ENCODE assay signal across 17 mouse cellular contexts in the genomic region with DNA sequence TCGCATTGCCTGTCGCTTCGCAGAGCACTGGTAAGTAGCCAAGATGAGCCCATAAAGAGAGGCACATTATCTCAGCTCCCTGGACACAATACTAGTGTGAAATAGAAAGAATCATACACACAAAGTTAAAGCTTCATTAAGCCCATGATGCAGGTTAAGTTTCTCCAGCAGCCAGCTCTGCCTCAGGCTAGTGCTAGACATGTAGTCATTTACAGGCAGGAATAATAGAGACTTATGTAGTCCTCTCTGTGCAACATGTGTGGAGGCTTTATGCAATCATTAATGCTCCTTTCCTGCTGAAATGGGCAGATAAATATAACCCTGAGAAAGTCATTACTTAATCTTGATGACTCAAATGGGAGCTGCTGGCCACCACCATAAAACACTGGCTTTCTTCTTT.
DNase-seq lines count a peak whose midpoint lies in the region; ATAC-seq and TF ChIP-seq lines count a peak whose summit lies in the region.
"Had no signal": no experiment of that assay in that cellular context is flagged by ENCODE, and none has a peak within 500 bp of the region (broad histone marks: within the 10 kb centered on the region; RNA-seq: fewer than 3 reads in every experiment).

No protein-coding gene starts in this region.

- no peaks in the 10 kb centered on the region for H3K27me3 ChIP-seq in forebrain, embryonic 15.5 days
- H3K27me3 ChIP-seq in forebrain, postnatal 0 days (ENCODE audit: insufficient read depth, low read length): no peaks in the 10 kb centered on the region
- H3K27me3 ChIP-seq in neural tube, embryonic 13.5 days: no peaks in the 10 kb centered on the region
- H3K27me3 ChIP-seq in limb, embryonic 12.5 days: no peaks in the 10 kb centered on the region
- no peaks in the 10 kb centered on the region for H3K27me3 ChIP-seq in intestine, postnatal 0 days (replicated peaks; ENCODE audit: control insufficient read depth, insufficient read depth, low read length)
- H3K27me3 ChIP-seq: embryonic facial prominence, embryonic 12.5 days; heart, embryonic 12.5 days had no signal

- WGBS in forebrain, embryonic 15.5 days: 39% methylated on average over 3 of the region's 3 CpGs
- 52% methylated on average over 3 of the region's 3 CpGs for WGBS in forebrain, postnatal 0 days
- WGBS in neural tube, embryonic 13.5 days: 58% methylated on average over 3 of the region's 3 CpGs
- 62% methylated on average over 3 of the region's 3 CpGs for WGBS in limb, embryonic 12.5 days
- 91% methylated on average over 3 of the region's 3 CpGs for WGBS in intestine, postnatal 0 days

- H3K9ac ChIP-seq in forebrain, embryonic 15.5 days (replicated peaks): no peak overlapping the region
- H3K9ac ChIP-seq in forebrain, postnatal 0 days: no peak overlapping the region
- H3K9ac ChIP-seq in neural tube, embryonic 13.5 days: no peak overlapping the region
- H3K9ac ChIP-seq in limb, embryonic 12.5 days (replicated peaks): no peak overlapping the region
- no peak overlapping the region for H3K9ac ChIP-seq in intestine, postnatal 0 days (ENCODE audit: low read depth, low read length)
- H3K9ac ChIP-seq: embryonic facial prominence, embryonic 12.5 days; heart, embryonic 12.5 days had no signal

- no peaks in the 10 kb centered on the region for H3K36me3 ChIP-seq in forebrain, embryonic 15.5 days
- H3K36me3 ChIP-seq in forebrain, postnatal 0 days (ENCODE audit: insufficient read depth): no peaks in the 10 kb centered on the region
- H3K36me3 ChIP-seq in neural tube, embryonic 13.5 days: no peaks in the 10 kb centered on the region
- peaks cover 5% of the 10 kb centered on the region; the same call in 1 of the 2 replicates for H3K36me3 ChIP-seq in limb, embryonic 12.5 days
- no peaks in the 10 kb centered on the region for H3K36me3 ChIP-seq in intestine, postnatal 0 days (ENCODE audit: control insufficient read depth, insufficient read depth)
- H3K36me3 ChIP-seq: embryonic facial prominence, embryonic 12.5 days; heart, embryonic 12.5 days had no signal

- no peaks in the 10 kb centered on the region for H3K9me3 ChIP-seq in forebrain, embryonic 15.5 days
- no peaks in the 10 kb centered on the region for H3K9me3 ChIP-seq in forebrain, postnatal 0 days (ENCODE audit: low read length)
- H3K9me3 ChIP-seq in neural tube, embryonic 13.5 days: no peaks in the 10 kb centered on the region
- no peaks in the 10 kb centered on the region for H3K9me3 ChIP-seq in limb, embryonic 12.5 days
- no peaks in the 10 kb centered on the region for H3K9me3 ChIP-seq in intestine, postnatal 0 days (ENCODE audit: control insufficient read depth)
- H3K9me3 ChIP-seq: embryonic facial prominence, embryonic 12.5 days; heart, embryonic 12.5 days had no signal

- peak; percentile 61 for ATAC-seq in forebrain, embryonic 15.5 days (replicated peaks)
- ATAC-seq in forebrain, postnatal 0 days: no peak
- peak; percentile 61; the same call in 1 of the 2 replicates for ATAC-seq in neural tube, embryonic 13.5 days (ENCODE audit: low read depth)
- ATAC-seq in limb, embryonic 12.5 days (ENCODE audit: insufficient number of reproducible peaks, insufficient read depth, low FRiP score, low TSS enrichment, low read depth): 0 out of 2 replicates have a peak, but pooled peaks have one; percentile 49
- no peak for ATAC-seq in intestine, postnatal 0 days
- ATAC-seq: intestine, embryonic 16.5 days had no signal

- no peak for TF ChIP-seq CTCF in forebrain, postnatal 0 days (IDR thresholded peaks at IDR 0.05; ENCODE audit: low read depth)
- no peak for TF ChIP-seq CTCF in intestine, postnatal 0 days (IDR thresholded peaks at IDR 0.05; ENCODE audit: low read depth)

- H3K27ac ChIP-seq in forebrain, embryonic 15.5 days (replicated peaks): no peak overlapping the region
- no peak overlapping the region for H3K27ac ChIP-seq in forebrain, postnatal 0 days (ENCODE audit: low read depth, low read length)
- H3K27ac ChIP-seq in neural tube, embryonic 13.5 days (replicated peaks): no peak overlapping the region
- peak overlapping the region; percentile 59; the same call in 1 of the 2 replicates for H3K27ac ChIP-seq in limb, embryonic 12.5 days
- no peak overlapping the region for H3K27ac ChIP-seq in intestine, postnatal 0 days (ENCODE audit: low read depth, low read length)
- H3K27ac ChIP-seq: embryonic facial prominence, embryonic 12.5 days had no signal

- H3K4me1 ChIP-seq in forebrain, embryonic 15.5 days: peaks cover 22% of the 10 kb centered on the region
- H3K4me1 ChIP-seq in forebrain, postnatal 0 days (ENCODE audit: insufficient read depth): 0 out of 2 replicates have a peak, but pooled peaks cover 9% of the 10 kb centered on the region
- H3K4me1 ChIP-seq in neural tube, embryonic 13.5 days (replicated peaks): peaks cover 30% of the 10 kb centered on the region
- peaks cover 36% of the 10 kb centered on the region for H3K4me1 ChIP-seq in limb, embryonic 12.5 days (replicated peaks)
- no peaks in the 10 kb centered on the region for H3K4me1 ChIP-seq in intestine, postnatal 0 days (replicated peaks; ENCODE audit: control insufficient read depth, insufficient read depth, low read length)

- no peak for DNase-seq in forebrain, postnatal 0 days
- DNase-seq in neural tube, embryonic 10.5 days (ENCODE audit: extremely low spot score, low spot score): no peak
- no peak for DNase-seq in right cerebral cortex, postnatal 4 days
- DNase-seq: cerebellum, adult 11 months; gastrocnemius, postnatal 36 days; heart, postnatal 36 days; kidney, postnatal 14 days; lung, postnatal 36 days; right cerebral cortex, postnatal 14 days had no signal

- H3K4me3 ChIP-seq in forebrain, embryonic 15.5 days: no peak overlapping the region
- H3K4me3 ChIP-seq in forebrain, postnatal 0 days (ENCODE audit: low read depth, low read length): no peak overlapping the region
- no peak overlapping the region for H3K4me3 ChIP-seq in neural tube, embryonic 13.5 days
- H3K4me3 ChIP-seq in limb, embryonic 12.5 days (replicated peaks): no peak overlapping the region
- no peak overlapping the region for H3K4me3 ChIP-seq in intestine, postnatal 0 days (ENCODE audit: low read depth, low read length)
- H3K4me3 ChIP-seq: embryonic facial prominence, embryonic 12.5 days; heart, embryonic 12.5 days had no signal

- no peak overlapping the region for H3K4me2 ChIP-seq in forebrain, embryonic 15.5 days (replicated peaks)
- H3K4me2 ChIP-seq in forebrain, postnatal 0 days (ENCODE audit: low read depth): no peak overlapping the region
- H3K4me2 ChIP-seq in neural tube, embryonic 13.5 days: no peak overlapping the region
- no peak overlapping the region for H3K4me2 ChIP-seq in limb, embryonic 12.5 days
- H3K4me2 ChIP-seq in intestine, postnatal 0 days (replicated peaks; ENCODE audit: low read depth): no peak overlapping the region
- H3K4me2 ChIP-seq: embryonic facial prominence, embryonic 12.5 days; heart, embryonic 12.5 days; midbrain, embryonic 11.5 days had no signal

Comparison
In these comparisons a context has a peak if more than half of its experiments do, and no peak if none do; other contexts are left out.
1. ATAC-seq: peak in forebrain, embryonic 15.5 days (single experiment), neural tube, embryonic 13.5 days (single experiment) and limb, embryonic 12.5 days (single experiment); none in forebrain, postnatal 0 days (single experiment) and intestine, postnatal 0 days (single experiment).